In genomic region chr11:101230526-101230925, GRCm38 (mm10) we compare ENCODE assay signal across 9 mouse cellular contexts. TPM values are rescaled to one million over a fixed set of nuclear protein-coding genes. Genes with fewer than 3 reads are reported as not detected.
DNase-seq lines count a peak whose midpoint lies in the region; ATAC-seq lines count a peak whose summit lies in the region.
"Had no signal": no experiment of that assay in that cellular context is flagged by ENCODE, and none has a peak within 500 bp of the region (broad histone marks: within the 10 kb centered on the region; RNA-seq: fewer than 3 reads in every experiment).

No protein-coding gene starts in this region.

- H3K4me1 ChIP-seq in forebrain, embryonic 10.5 days, result peaks cover 46% of the 10 kb centered on the region
- peaks cover 2% of the 10 kb centered on the region; the same call in 1 of the 2 replicates for H3K4me1 ChIP-seq in forebrain, embryonic 11.5 days (replicated peaks; ENCODE audit: control insufficient read depth, insufficient read depth, low read length)
- peaks cover 10% of the 10 kb centered on the region for H3K4me1 ChIP-seq in neural tube, embryonic 11.5 days (ENCODE audit: control insufficient read depth, insufficient read depth, low read length)
- peaks cover 33% of the 10 kb centered on the region for H3K4me1 ChIP-seq in limb, embryonic 12.5 days (replicated peaks)
- H3K4me1 ChIP-seq in stomach, embryonic 16.5 days (ENCODE audit: control insufficient read depth, insufficient read depth, low read length), result peaks cover 33% of the 10 kb centered on the region

- H3K27me3 ChIP-seq in forebrain, embryonic 10.5 days (ENCODE audit: poor library complexity, severe bottlenecking), result no peaks in the 10 kb centered on the region
- no peaks in the 10 kb centered on the region for H3K27me3 ChIP-seq in forebrain, embryonic 11.5 days (ENCODE audit: control insufficient read depth, insufficient read depth, low read length)
- H3K27me3 ChIP-seq in neural tube, embryonic 11.5 days (ENCODE audit: control insufficient read depth, insufficient read depth, low read length), result no peaks in the 10 kb centered on the region
- H3K27me3 ChIP-seq in limb, embryonic 12.5 days, result no peaks in the 10 kb centered on the region
- no peaks in the 10 kb centered on the region for H3K27me3 ChIP-seq in stomach, embryonic 16.5 days (ENCODE audit: control insufficient read depth, insufficient read depth, low read length)

- DNase-seq in forebrain, embryonic 10.5 days (ENCODE audit: extremely low spot score, low spot score), result no peak
- DNase-seq in forebrain, embryonic 11.5 days (ENCODE audit: low spot score), result no peak
- no peak for DNase-seq in neural tube, embryonic 11.5 days (ENCODE audit: low spot score)
- DNase-seq in neural tube, embryonic 10.5 days (ENCODE audit: extremely low spot score, low spot score), result no peak
- DNase-seq in natural killer cell, adult 2 months (ENCODE audit: low spot score in 2 of 2), result no peak
- DNase-seq in adrenal gland, adult 2 months, result no peak
- DNase-seq: cerebellum, adult 9-11 months had no signal

- peak overlapping the region; percentile 0; the same call in 1 of the 2 replicates for H3K4me3 ChIP-seq in forebrain, embryonic 10.5 days
- H3K4me3 ChIP-seq in forebrain, embryonic 11.5 days (ENCODE audit: low read depth, low read length), result no peak overlapping the region
- H3K4me3 ChIP-seq in neural tube, embryonic 11.5 days (ENCODE audit: low read depth, low read length), result no peak overlapping the region
- H3K4me3 ChIP-seq in limb, embryonic 12.5 days (replicated peaks), result no peak overlapping the region
- peak overlapping the region; percentile 5; the same call in 1 of the 2 replicates for H3K4me3 ChIP-seq in stomach, embryonic 16.5 days (replicated peaks; ENCODE audit: low read length)

- no peak for ATAC-seq in forebrain, embryonic 11.5 days (replicated peaks; ENCODE audit: low FRiP score)
- ATAC-seq in neural tube, embryonic 11.5 days (ENCODE audit: insufficient read depth, low FRiP score, low TSS enrichment), result no peak
- no peak for ATAC-seq in limb, embryonic 12.5 days (ENCODE audit: insufficient number of reproducible peaks, insufficient read depth, low FRiP score, low TSS enrichment, low read depth)
- no peak for ATAC-seq in stomach, embryonic 16.5 days (ENCODE audit: insufficient read depth, low FRiP score)

- H3K4me2 ChIP-seq in forebrain, embryonic 11.5 days (ENCODE audit: low read depth, low read length, severe bottlenecking), result no peak overlapping the region
- peak overlapping the region; percentile 4; the same call in 1 of the 2 replicates for H3K4me2 ChIP-seq in neural tube, embryonic 11.5 days (ENCODE audit: low read depth)
- H3K4me2 ChIP-seq in limb, embryonic 12.5 days, result peak overlapping the region; percentile 40
- H3K4me2 ChIP-seq in stomach, embryonic 16.5 days (ENCODE audit: low read depth, low read length), result peak overlapping the region; percentile 52

- no peak overlapping the region for H3K9ac ChIP-seq in forebrain, embryonic 11.5 days (ENCODE audit: low read length)
- H3K9ac ChIP-seq in neural tube, embryonic 11.5 days (ENCODE audit: low read length), result no peak overlapping the region; the same call in 1 of the 2 replicates
- no peak overlapping the region for H3K9ac ChIP-seq in limb, embryonic 12.5 days (replicated peaks)
- peak overlapping the region; percentile 63 for H3K9ac ChIP-seq in stomach, embryonic 16.5 days (ENCODE audit: low read length)

- H3K27ac ChIP-seq in forebrain, embryonic 10.5 days, result peak overlapping the region; percentile 79
- no peak overlapping the region for H3K27ac ChIP-seq in forebrain, embryonic 11.5 days (ENCODE audit: low read depth, low read length)
- H3K27ac ChIP-seq in neural tube, embryonic 11.5 days (ENCODE audit: low read depth, low read length), result peak overlapping the region; percentile 11; the same call in 1 of the 2 replicates
- H3K27ac ChIP-seq in limb, embryonic 12.5 days, result peak overlapping the region; percentile 91
- peak overlapping the region; percentile 94 for H3K27ac ChIP-seq in stomach, embryonic 16.5 days (ENCODE audit: low read length)

- H3K36me3 ChIP-seq in forebrain, embryonic 10.5 days (replicated peaks), result no peaks in the 10 kb centered on the region
- no peaks in the 10 kb centered on the region for H3K36me3 ChIP-seq in forebrain, embryonic 11.5 days (ENCODE audit: control insufficient read depth, insufficient read depth, low read length)
- no peaks in the 10 kb centered on the region for H3K36me3 ChIP-seq in neural tube, embryonic 11.5 days (ENCODE audit: control insufficient read depth, insufficient read depth, low read length)
- H3K36me3 ChIP-seq in limb, embryonic 12.5 days, result no peaks in the 10 kb centered on the region
- H3K36me3 ChIP-seq in stomach, embryonic 16.5 days (ENCODE audit: control insufficient read depth, insufficient read depth, low read length), result no peaks in the 10 kb centered on the region

- WGBS in forebrain, embryonic 10.5 days, result 15% methylated on average over 5 of the region's 5 CpGs
- 13% methylated on average over 5 of the region's 5 CpGs for WGBS in forebrain, embryonic 11.5 days
- 25% methylated on average over 5 of the region's 5 CpGs for WGBS in neural tube, embryonic 11.5 days
- WGBS in limb, embryonic 12.5 days, result 32% methylated on average over 5 of the region's 5 CpGs
- 22% methylated on average over 5 of the region's 5 CpGs for WGBS in stomach, embryonic 16.5 days

- H3K9me3 ChIP-seq in forebrain, embryonic 10.5 days, result no peaks in the 10 kb centered on the region
- H3K9me3 ChIP-seq in forebrain, embryonic 11.5 days (ENCODE audit: control insufficient read depth, low read length), result no peaks in the 10 kb centered on the region
- H3K9me3 ChIP-seq in neural tube, embryonic 11.5 days (ENCODE audit: control insufficient read depth, low read length), result no peaks in the 10 kb centered on the region
- no peaks in the 10 kb centered on the region for H3K9me3 ChIP-seq in limb, embryonic 12.5 days
- H3K9me3 ChIP-seq in stomach, embryonic 16.5 days (replicated peaks; ENCODE audit: control insufficient read depth, low read length), result no peaks in the 10 kb centered on the region

RNA-seq across cellular contexts. Expression of gene Ezh1, which starts 4.3 kb away (rescaled TPM):
- polyA plus RNA-seq in forebrain, embryonic 10.5 days (2016; fragmentation: Nextera tagmentation; extraction: Ambion mirVana), result 9.9 and 10.2 TPM in 2 replicates
- 10.5 and 12.8 TPM in 2 replicates for polyA plus RNA-seq in forebrain, embryonic 11.5 days (2014; fragmentation: Nextera tagmentation; extraction: Ambion mirVana)
- polyA plus RNA-seq in neural tube, embryonic 11.5 days (2014; fragmentation: Nextera tagmentation; extraction: Ambion mirVana), result 11.2 and 12.4 TPM in 2 replicates
- polyA plus RNA-seq in limb, embryonic 12.5 days (2016; fragmentation: Nextera tagmentation; extraction: Ambion mirVana), result 14.2 and 16.4 TPM in 2 replicates
- 18.5 and 21.8 TPM in 2 replicates for polyA plus RNA-seq in stomach, embryonic 16.5 days (2015; fragmentation: Nextera tagmentation; extraction: Ambion mirVana)
- total RNA-seq in adrenal gland, adult 2 months (2021), result 10 to 100 TPM; 31.3 to 35.0 TPM
- polyA plus RNA-seq in adrenal gland, adult 2 months (2012; rRNA removed), result 17.1 and 20.1 TPM in 2 replicates

RNA-seq across cellular contexts. Expression of gene Ramp2, which starts 15.3 kb away (rescaled TPM):
- polyA plus RNA-seq in forebrain, embryonic 10.5 days (2016; fragmentation: Nextera tagmentation; extraction: Ambion mirVana), result 54.8 and 57.3 TPM in 2 replicates
- polyA plus RNA-seq in forebrain, embryonic 11.5 days (2014; fragmentation: Nextera tagmentation; extraction: Ambion mirVana), result 59.4 and 64.3 TPM in 2 replicates
- 72.6 and 73.3 TPM in 2 replicates for polyA plus RNA-seq in neural tube, embryonic 11.5 days (2014; fragmentation: Nextera tagmentation; extraction: Ambion mirVana)
- 53.0 and 61.5 TPM in 2 replicates for polyA plus RNA-seq in limb, embryonic 12.5 days (2016; fragmentation: Nextera tagmentation; extraction: Ambion mirVana)
- polyA plus RNA-seq in stomach, embryonic 16.5 days (2015; fragmentation: Nextera tagmentation; extraction: Ambion mirVana), result 95.8 and 106 TPM in 2 replicates
- total RNA-seq in adrenal gland, adult 2 months (2021), result 10 to 100 TPM; 46.5 to 46.9 TPM
- 109 and 114 TPM in 2 replicates for polyA plus RNA-seq in adrenal gland, adult 2 months (2012; rRNA removed)

RNA-seq across cellular contexts. Expression of gene Vps25, which starts 23.0 kb away (rescaled TPM):
- 128 and 129 TPM in 2 replicates for polyA plus RNA-seq in forebrain, embryonic 10.5 days (2016; fragmentation: Nextera tagmentation; extraction: Ambion mirVana)
- 119 TPM in 2 replicates for polyA plus RNA-seq in forebrain, embryonic 11.5 days (2014; fragmentation: Nextera tagmentation; extraction: Ambion mirVana)
- 124 and 126 TPM in 2 replicates for polyA plus RNA-seq in neural tube, embryonic 11.5 days (2014; fragmentation: Nextera tagmentation; extraction: Ambion mirVana)
- polyA plus RNA-seq in limb, embryonic 12.5 days (2016; fragmentation: Nextera tagmentation; extraction: Ambion mirVana), result 94.1 and 104 TPM in 2 replicates
- polyA plus RNA-seq in stomach, embryonic 16.5 days (2015; fragmentation: Nextera tagmentation; extraction: Ambion mirVana), result 133 and 141 TPM in 2 replicates
- 100 to 1,000 TPM; 102 to 116 TPM for total RNA-seq in adrenal gland, adult 2 months (2021)
- 186 and 204 TPM in 2 replicates for polyA plus RNA-seq in adrenal gland, adult 2 months (2012; rRNA removed)

RNA-seq across cellular contexts. Expression of gene Wnk4, which starts 29.8 kb away (rescaled TPM):
- 5.4 and 6.4 TPM in 2 replicates for polyA plus RNA-seq in forebrain, embryonic 10.5 days (2016; fragmentation: Nextera tagmentation; extraction: Ambion mirVana)
- 5.3 and 7.6 TPM in 2 replicates for polyA plus RNA-seq in forebrain, embryonic 11.5 days (2014; fragmentation: Nextera tagmentation; extraction: Ambion mirVana)
- 6.4 and 7.6 TPM in 2 replicates for polyA plus RNA-seq in neural tube, embryonic 11.5 days (2014; fragmentation: Nextera tagmentation; extraction: Ambion mirVana)
- 9.4 and 12.4 TPM in 2 replicates for polyA plus RNA-seq in limb, embryonic 12.5 days (2016; fragmentation: Nextera tagmentation; extraction: Ambion mirVana)
- polyA plus RNA-seq in stomach, embryonic 16.5 days (2015; fragmentation: Nextera tagmentation; extraction: Ambion mirVana), result 23.5 and 28.0 TPM in 2 replicates
- 1 to 10 TPM; 2.1 to 3.7 TPM for total RNA-seq in adrenal gland, adult 2 months (2021)
- polyA plus RNA-seq in adrenal gland, adult 2 months (2012; rRNA removed), result 0.62 and 0.94 TPM in 2 replicates

RNA-seq across cellular contexts. Expression of gene Cntd1, which starts 48.3 kb away (rescaled TPM):
- polyA plus RNA-seq in forebrain, embryonic 10.5 days (2016; fragmentation: Nextera tagmentation; extraction: Ambion mirVana), result 0.77 and 1.0 TPM in 2 replicates
- polyA plus RNA-seq in forebrain, embryonic 11.5 days (2014; fragmentation: Nextera tagmentation; extraction: Ambion mirVana), result 1.3 and 2.0 TPM in 2 replicates
- 1.6 and 2.5 TPM in 2 replicates for polyA plus RNA-seq in neural tube, embryonic 11.5 days (2014; fragmentation: Nextera tagmentation; extraction: Ambion mirVana)
- polyA plus RNA-seq in limb, embryonic 12.5 days (2016; fragmentation: Nextera tagmentation; extraction: Ambion mirVana), result 1.0 and 1.6 TPM in 2 replicates
- polyA plus RNA-seq in stomach, embryonic 16.5 days (2015; fragmentation: Nextera tagmentation; extraction: Ambion mirVana), result 0.70 and 1.2 TPM in 2 replicates
- total RNA-seq in adrenal gland, adult 2 months (2021), result under 1 TPM; 0.32 to 0.38 TPM
- polyA plus RNA-seq in adrenal gland, adult 2 months (2012; rRNA removed), result 0.06 and 0.11 TPM in 2 replicates

Comparison
In these comparisons a context has a peak if more than half of its experiments do, and no peak if none do; other contexts are left out.
1. H3K4me3 ChIP-seq: peak in forebrain, embryonic 10.5 days (single experiment) and stomach, embryonic 16.5 days (single experiment); none in forebrain, embryonic 11.5 days (single experiment), neural tube, embryonic 11.5 days (single experiment) and limb, embryonic 12.5 days (single experiment).